Mouse (Mus musculus): Measurements from ENCODE around the gene Dock3. TPM values are rescaled to one million over a fixed set of nuclear protein-coding genes. Genes with fewer than 3 reads are reported as not detected.

Dock3 gene
- polyA plus RNA-seq, 1 experiment from 2014 or later, result 7.7 TPM

- DNase-seq (ENCODE audit: low spot score) (peak; percentile 66), ATAC-seq (ENCODE audit: low FRiP score) (no peak)
- Histone ChIP-seq H3K27ac (ENCODE audit: low read depth, low read length) (peak overlapping the region; percentile 91), H3K4me2 (replicated peaks; ENCODE audit: low read depth, low read length) (peak overlapping the region; percentile 98), H3K4me3 (ENCODE audit: low read depth, low read length) (peak overlapping the region; percentile 96), H3K36me3 (ENCODE audit: control insufficient read depth, insufficient read depth, low read length) (peaks cover 3% of the 10 kb centered on the region; the same call in 1 of the 2 replicates), H3K9ac (ENCODE audit: low read depth, low read length) (peak overlapping the region; percentile 99), H3K9me3 (ENCODE audit: control insufficient read depth, low read length) (no peaks in the 10 kb centered on the region), H3K4me1 (replicated peaks; ENCODE audit: control insufficient read depth, insufficient read depth, low read length) (peaks cover 21% of the 10 kb centered on the region), H3K27me3 (ENCODE audit: control insufficient read depth, insufficient read depth, low read length) (no peaks in the 10 kb centered on the region)
- WGBS, result 1% methylated on average over 65 of the region's 107 CpGs
Measured at GRCm38 (mm10) chr9:106885901-106886731, 345.6 kb downstream of the Dock3 start.

GRCm38 (mm10) chr9:106884996-106885900 is 346.5 kb downstream of the Dock3 start:
- peak; percentile 58 for DNase-seq (ENCODE audit: low spot score)
- no peaks in the 10 kb centered on the region for H3K27me3 ChIP-seq (ENCODE audit: control insufficient read depth, insufficient read depth, low read length)
- H3K9ac ChIP-seq (ENCODE audit: low read depth, low read length), result peak overlapping the region; percentile 99
- ATAC-seq (ENCODE audit: low FRiP score), result no peak
- H3K27ac ChIP-seq (ENCODE audit: low read depth, low read length), result peak overlapping the region; percentile 91
- peak overlapping the region; percentile 96 for H3K4me3 ChIP-seq (ENCODE audit: low read depth, low read length)
- no peaks in the 10 kb centered on the region for H3K9me3 ChIP-seq (ENCODE audit: control insufficient read depth, low read length)
- peaks cover 21% of the 10 kb centered on the region for H3K4me1 ChIP-seq (replicated peaks; ENCODE audit: control insufficient read depth, insufficient read depth, low read length)
- 21% methylated on average over 44 of the region's 44 CpGs for WGBS
- H3K4me2 ChIP-seq (replicated peaks; ENCODE audit: low read depth, low read length), result peak overlapping the region; percentile 98
- peaks cover 3% of the 10 kb centered on the region; the same call in 1 of the 2 replicates for H3K36me3 ChIP-seq (ENCODE audit: control insufficient read depth, insufficient read depth, low read length)

- Histone ChIP-seq H3K9ac (ENCODE audit: low read depth, low read length) (peak overlapping the region; percentile 99), H3K4me2 (replicated peaks; ENCODE audit: low read depth, low read length) (peak overlapping the region; percentile 98), H3K4me3 (ENCODE audit: low read depth, low read length) (peak overlapping the region; percentile 96), H3K27me3 (ENCODE audit: control insufficient read depth, insufficient read depth, low read length) (no peaks in the 10 kb centered on the region), H3K36me3 (ENCODE audit: control insufficient read depth, insufficient read depth, low read length) (peaks cover 3% of the 10 kb centered on the region; the same call in 1 of the 2 replicates), H3K4me1 (replicated peaks; ENCODE audit: control insufficient read depth, insufficient read depth, low read length) (peaks cover 21% of the 10 kb centered on the region), H3K27ac (ENCODE audit: low read depth, low read length) (no peak overlapping the region), H3K9me3 (ENCODE audit: control insufficient read depth, low read length) (no peaks in the 10 kb centered on the region)
- DNase-seq (ENCODE audit: low spot score) (no peak), ATAC-seq (ENCODE audit: low FRiP score) (no peak)
- 42% methylated on average over 16 of the region's 16 CpGs for WGBS
Measured at GRCm38 (mm10) chr9:106884306-106884705, 347.4 kb downstream of the Dock3 start.

GRCm38 (mm10) chr9:106883085-106883484 is 348.6 kb downstream of the Dock3 start:
- Histone ChIP-seq H3K36me3 (ENCODE audit: control insufficient read depth, insufficient read depth, low read length) (no peaks in the 10 kb centered on the region), H3K4me1 (replicated peaks; ENCODE audit: control insufficient read depth, insufficient read depth, low read length) (peaks cover 18% of the 10 kb centered on the region), H3K9ac (ENCODE audit: low read depth, low read length) (no peak overlapping the region), H3K27me3 (ENCODE audit: control insufficient read depth, insufficient read depth, low read length) (no peaks in the 10 kb centered on the region), H3K27ac (ENCODE audit: low read depth, low read length) (no peak overlapping the region), H3K9me3 (ENCODE audit: control insufficient read depth, low read length) (no peaks in the 10 kb centered on the region), H3K4me3 (ENCODE audit: low read depth, low read length) (peak overlapping the region; percentile 8; the same call in 1 of the 2 replicates), H3K4me2 (replicated peaks; ENCODE audit: low read depth, low read length) (peak overlapping the region; percentile 15; the same call in 1 of the 2 replicates)
- DNase-seq (ENCODE audit: low spot score) (no peak), ATAC-seq (ENCODE audit: low FRiP score) (no peak)
- 84% methylated on average over 3 of the region's 3 CpGs for WGBS

GRCm38 (mm10) chr9:106882176-106882575 is 349.5 kb downstream of the Dock3 start:
- 78% methylated on average over 4 of the region's 4 CpGs for WGBS
- Histone ChIP-seq H3K27me3 (ENCODE audit: control insufficient read depth, insufficient read depth, low read length) (no peaks in the 10 kb centered on the region), H3K27ac (ENCODE audit: low read depth, low read length) (no peak overlapping the region), H3K4me3 (ENCODE audit: low read depth, low read length) (no peak overlapping the region), H3K4me2 (replicated peaks; ENCODE audit: low read depth, low read length) (no peak overlapping the region), H3K36me3 (ENCODE audit: control insufficient read depth, insufficient read depth, low read length) (no peaks in the 10 kb centered on the region), H3K9ac (ENCODE audit: low read depth, low read length) (no peak overlapping the region), H3K9me3 (ENCODE audit: control insufficient read depth, low read length) (no peaks in the 10 kb centered on the region), H3K4me1 (replicated peaks; ENCODE audit: control insufficient read depth, insufficient read depth, low read length) (peaks cover 15% of the 10 kb centered on the region)
- no peak for DNase-seq (ENCODE audit: low spot score)
- no peak for ATAC-seq (ENCODE audit: low FRiP score)

GRCm38 (mm10) chr9:106881071-106881755 is 350.5 kb downstream of the Dock3 start:
- H3K4me1 ChIP-seq (replicated peaks; ENCODE audit: control insufficient read depth, insufficient read depth, low read length), result peaks cover 15% of the 10 kb centered on the region
- no peak overlapping the region for H3K4me3 ChIP-seq (ENCODE audit: low read depth, low read length)
- ATAC-seq (ENCODE audit: low FRiP score), result no peak
- no peak for DNase-seq (ENCODE audit: low spot score)
- no peak overlapping the region for H3K9ac ChIP-seq (ENCODE audit: low read depth, low read length)
- no peaks in the 10 kb centered on the region for H3K27me3 ChIP-seq (ENCODE audit: control insufficient read depth, insufficient read depth, low read length)
- no peaks in the 10 kb centered on the region for H3K9me3 ChIP-seq (ENCODE audit: control insufficient read depth, low read length)
- no peak overlapping the region for H3K4me2 ChIP-seq (replicated peaks; ENCODE audit: low read depth, low read length)
- WGBS, result 68% methylated on average over 4 of the region's 4 CpGs
- H3K27ac ChIP-seq (ENCODE audit: low read depth, low read length), result no peak overlapping the region
- H3K36me3 ChIP-seq (ENCODE audit: control insufficient read depth, insufficient read depth, low read length), result peaks cover 5% of the 10 kb centered on the region; the same call in 1 of the 2 replicates

- no peaks in the 10 kb centered on the region for H3K27me3 ChIP-seq (ENCODE audit: control insufficient read depth, insufficient read depth, low read length)
- H3K4me2 ChIP-seq (replicated peaks; ENCODE audit: low read depth, low read length), result no peak overlapping the region
- H3K27ac ChIP-seq (ENCODE audit: low read depth, low read length), result no peak overlapping the region
- H3K9ac ChIP-seq (ENCODE audit: low read depth, low read length), result no peak overlapping the region
- H3K4me3 ChIP-seq (ENCODE audit: low read depth, low read length), result no peak overlapping the region
- WGBS, result 72% methylated on average over 4 of the region's 4 CpGs
- peaks cover 7% of the 10 kb centered on the region; the same call in 1 of the 2 replicates for H3K36me3 ChIP-seq (ENCODE audit: control insufficient read depth, insufficient read depth, low read length)
- H3K9me3 ChIP-seq (ENCODE audit: control insufficient read depth, low read length), result no peaks in the 10 kb centered on the region
- H3K4me1 ChIP-seq (replicated peaks; ENCODE audit: control insufficient read depth, insufficient read depth, low read length), result peaks cover 9% of the 10 kb centered on the region; the same call in 1 of the 2 replicates
- DNase-seq (ENCODE audit: low spot score) (no peak), ATAC-seq (ENCODE audit: low FRiP score) (no peak)
Measured at GRCm38 (mm10) chr9:106879471-106879870, 352.2 kb downstream of the Dock3 start.

- Histone ChIP-seq H3K9ac (ENCODE audit: low read depth, low read length) (no peak overlapping the region), H3K4me3 (ENCODE audit: low read depth, low read length) (no peak overlapping the region), H3K9me3 (ENCODE audit: control insufficient read depth, low read length) (no peaks in the 10 kb centered on the region), H3K27ac (ENCODE audit: low read depth, low read length) (no peak overlapping the region), H3K4me1 (replicated peaks; ENCODE audit: control insufficient read depth, insufficient read depth, low read length) (no peaks in the 10 kb centered on the region), H3K27me3 (ENCODE audit: control insufficient read depth, insufficient read depth, low read length) (no peaks in the 10 kb centered on the region), H3K4me2 (replicated peaks; ENCODE audit: low read depth, low read length) (no peak overlapping the region), H3K36me3 (ENCODE audit: control insufficient read depth, insufficient read depth, low read length) (peaks cover 11% of the 10 kb centered on the region; the same call in 1 of the 2 replicates)
- DNase-seq (ENCODE audit: low spot score) (no peak), ATAC-seq (ENCODE audit: low FRiP score) (no peak)
- WGBS, result 96% methylated on average over 3 of the region's 3 CpGs
Measured at GRCm38 (mm10) chr9:106876666-106877065, 355.0 kb downstream of the Dock3 start.

Data from hindbrain, embryonic 11.5 days (tissue).